Mouse (Mus musculus) testis, adult 2 months (tissue): Measurements from ENCODE around the gene Plxna4.

ENCODE experiments used
- CTCF ChIP-seq: fragments of 200-500 bp; IDR thresholded peaks from 2 replicates; pipeline ENCODE4 v1.5.1; 2012; ENCODE audit warnings: low read depth, mild to moderate bottlenecking, inconsistent platforms, low read length, moderate library complexity; ENCODE audit not compliant: control insufficient read depth, insufficient read depth, insufficient replicate concordance
- POLR2A ChIP-seq: fragments of 200-500 bp; IDR thresholded peaks from 2 replicates; pipeline ENCODE4 v1.6.1; 2012; ENCODE audit warnings: low read depth, mild to moderate bottlenecking, inconsistent platforms, low read length, moderate library complexity; ENCODE audit not compliant: control insufficient read depth

DNA sequence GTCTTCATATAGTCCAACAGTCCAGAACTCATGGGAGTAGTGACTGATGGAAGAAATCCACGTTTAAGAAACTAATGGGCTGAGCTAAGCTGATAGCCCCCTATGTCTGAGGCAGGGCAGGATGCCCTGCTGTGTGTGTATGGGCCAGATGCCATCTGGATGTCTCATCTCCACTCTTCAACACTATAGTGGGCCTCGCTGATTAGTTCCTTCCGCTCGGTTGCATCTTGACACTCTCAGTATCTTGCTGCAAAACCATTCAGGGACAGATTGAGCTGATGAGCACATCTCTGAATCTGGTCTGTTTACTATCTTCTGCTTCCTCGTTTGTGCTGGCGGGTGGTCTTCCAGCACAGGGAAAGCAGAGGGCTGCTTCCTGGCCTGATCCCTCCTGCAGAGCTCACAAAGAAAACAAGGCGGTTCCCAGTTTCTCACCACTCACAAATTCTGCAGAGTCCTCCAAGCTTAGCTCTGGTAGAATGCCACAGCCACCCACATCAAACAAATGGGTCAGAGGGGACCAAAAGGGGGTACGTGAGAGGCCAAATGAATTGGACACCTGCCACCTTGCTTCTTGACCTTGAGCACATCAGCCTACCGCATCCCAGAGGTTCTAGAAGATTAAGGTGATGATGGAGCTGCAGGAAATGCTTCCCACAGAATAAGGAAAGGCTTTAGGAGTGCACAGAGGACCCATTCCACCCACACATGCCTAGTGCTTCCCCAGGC lies 482.3 kb downstream of the Plxna4 start:
- no peak for TF ChIP-seq POLR2A
- no peak for TF ChIP-seq CTCF
